Mouse (Mus musculus) brain, embryonic 18.5 days (tissue): ENCODE measurements at regions not wholly inside any gene's neighbourhood (a gene's known extent, or its start where the extent isn't known, plus 50 kb on each side); places are given as distances from the start of the nearest gene placed in this dataset.

Source experiments
- DNase-seq: peaks from one replicate; pipeline ENCODE4 v3.0.0-alpha.2; 2012; ENCODE audit warnings: low read depth, low spot score

DNA sequence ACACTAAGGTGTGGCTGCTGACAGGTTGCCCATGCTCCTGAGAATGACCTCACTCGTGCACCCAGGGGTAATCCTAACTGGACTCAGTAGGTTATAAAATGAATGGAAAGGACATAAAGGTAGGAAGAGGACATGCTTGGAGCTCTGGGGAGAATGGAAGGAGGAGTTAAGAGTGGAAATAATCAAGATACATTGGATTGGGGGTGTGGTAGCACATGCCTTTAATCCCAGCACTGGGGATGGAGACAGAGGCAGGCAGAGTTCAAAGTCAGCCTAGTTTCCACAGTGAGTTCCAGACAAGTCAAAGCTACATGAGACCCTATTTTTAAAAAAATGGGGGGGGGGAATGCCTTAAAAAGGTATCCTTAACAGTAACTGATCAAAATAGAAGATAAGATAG, 167.9 kb upstream of the Hnrnpa3 start:
- no peak for DNase-seq

DNA sequence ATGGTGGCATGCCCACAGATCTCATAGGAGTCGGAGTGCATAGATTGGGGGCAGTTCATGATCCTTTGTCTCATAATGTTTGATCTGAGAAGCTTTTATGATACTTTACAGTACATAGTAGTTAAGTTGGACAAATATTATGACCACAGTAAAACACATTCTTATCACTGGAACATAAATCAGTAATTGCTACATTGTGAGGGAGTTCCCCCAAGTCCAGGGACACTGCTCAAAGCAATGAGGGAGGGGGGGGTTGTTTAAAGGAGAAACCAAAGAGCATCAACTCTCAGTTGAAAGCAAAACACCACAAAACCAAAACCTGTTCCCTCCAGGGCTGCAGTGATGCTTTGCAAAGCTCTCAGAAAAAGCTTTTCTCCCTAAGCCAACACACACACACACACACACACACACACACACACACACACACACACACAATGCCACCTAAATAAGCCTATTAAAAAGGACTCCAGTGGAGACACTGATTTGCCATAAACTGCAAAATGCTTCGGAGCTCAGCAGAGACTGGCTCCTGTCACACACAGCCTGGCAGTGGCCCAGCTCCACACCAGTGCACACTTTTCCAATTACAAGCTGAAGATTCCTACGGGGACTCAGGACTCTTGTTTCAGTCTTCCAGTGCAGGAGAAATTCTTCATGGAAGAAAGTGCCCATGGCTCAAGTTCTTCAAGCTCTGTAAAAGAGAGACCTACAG, 167.1 kb upstream of the Hnrnpa3 start:
- no peak for DNase-seq

DNA sequence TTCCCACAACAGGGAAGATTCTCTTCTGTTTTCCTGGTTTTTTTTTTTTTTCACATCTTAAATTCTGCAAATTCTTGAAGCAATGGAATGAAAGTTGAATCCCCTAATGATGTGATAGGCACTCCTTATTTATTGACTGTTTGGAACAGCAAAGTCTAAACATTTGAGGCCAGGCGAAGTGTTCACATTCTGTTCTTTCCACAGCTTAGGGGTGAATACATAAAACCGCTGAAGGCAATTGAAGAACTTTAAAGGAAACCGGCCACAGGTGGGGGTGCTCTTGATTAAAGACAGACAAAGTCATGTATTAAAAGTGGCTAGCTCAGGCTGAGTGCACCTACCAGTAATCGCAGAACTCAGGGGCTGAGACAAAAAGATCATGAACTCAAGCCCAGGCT, 166.6 kb upstream of the Hnrnpa3 start:
- DNase-seq: no peak

DNA sequence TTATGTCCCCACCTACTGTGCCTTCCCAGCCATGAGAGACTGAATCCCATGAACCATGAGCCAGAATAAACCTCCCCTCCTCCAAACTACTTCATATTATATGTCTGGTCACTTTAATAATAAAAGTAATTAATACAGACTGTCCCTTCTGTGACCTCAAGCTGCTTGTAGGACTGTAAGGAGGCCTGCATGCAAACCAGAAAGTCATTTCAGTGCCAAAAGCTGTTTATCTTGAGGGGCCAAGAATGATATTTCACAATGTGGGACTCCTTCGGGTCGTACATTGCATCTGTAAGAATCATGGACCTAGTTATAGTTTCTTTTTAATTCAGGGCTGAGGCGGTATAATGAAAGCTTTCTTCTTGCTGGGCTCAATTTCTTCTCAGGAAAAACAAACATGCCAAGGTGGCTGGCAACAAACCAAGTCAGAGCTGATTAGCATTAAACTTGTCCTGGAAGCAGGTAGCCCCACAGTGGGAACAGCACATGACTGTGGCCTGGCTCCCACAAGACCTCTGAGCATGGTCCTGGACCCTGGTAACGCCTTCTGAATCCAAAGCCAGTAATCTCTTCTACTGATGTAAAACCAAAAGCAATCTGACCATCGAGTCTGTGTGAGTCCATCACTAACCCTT, 162.3 kb upstream of the Hnrnpa3 start:
- DNase-seq: no peak

DNA sequence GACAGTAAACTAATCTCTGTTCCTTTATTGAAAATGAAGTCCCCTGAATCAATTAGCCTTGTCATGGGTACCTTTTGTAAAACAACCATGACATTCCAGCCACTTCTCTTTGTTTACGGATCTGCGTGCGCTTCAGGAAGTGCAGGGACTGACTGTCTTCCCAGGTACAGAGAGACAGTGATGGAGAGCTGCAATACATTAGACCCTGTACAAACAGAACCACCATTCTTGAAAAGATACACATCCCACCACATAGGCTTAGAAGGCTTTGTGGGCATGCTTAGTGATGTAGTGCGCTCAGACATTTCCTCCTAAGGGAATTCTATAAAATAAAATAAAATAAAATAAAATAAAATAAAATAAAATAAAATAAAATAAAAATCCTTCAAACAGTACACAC, 148.8 kb upstream of the Hnrnpa3 start:
- no peak for DNase-seq

DNA sequence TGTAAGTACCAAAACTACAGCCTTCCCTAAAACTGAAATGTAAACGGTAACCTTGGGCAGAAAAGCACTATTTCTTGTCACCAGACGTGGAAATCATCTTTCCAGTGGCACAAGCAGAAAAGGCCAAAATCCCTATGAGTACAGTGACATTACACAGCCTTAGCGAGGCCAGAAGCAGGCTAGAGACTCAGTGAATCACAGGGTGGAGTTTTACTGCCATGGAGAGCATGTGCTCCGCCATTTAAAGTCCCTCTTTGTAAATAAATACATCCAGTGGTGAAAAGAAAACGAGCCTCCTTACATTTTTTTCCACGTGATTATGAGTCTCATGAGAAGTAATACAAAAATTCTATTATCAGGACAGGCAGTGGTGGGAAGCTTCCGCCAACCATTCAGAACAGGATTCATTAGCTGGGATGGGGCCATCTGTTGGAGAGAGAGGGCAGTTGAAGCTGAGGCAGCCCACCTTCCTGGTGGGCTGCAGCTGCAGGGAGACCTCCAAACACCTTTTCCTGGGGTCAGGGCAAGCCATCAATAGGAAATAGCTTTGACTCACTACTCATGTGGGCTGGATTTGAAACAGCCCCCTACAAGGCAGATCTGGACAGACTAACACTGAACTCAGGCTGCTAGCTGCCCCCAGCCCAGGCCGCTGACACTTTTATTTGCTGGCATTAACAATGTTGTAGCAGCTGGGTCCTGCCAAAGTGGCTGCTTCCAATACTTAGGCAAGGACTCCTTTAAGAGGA, 146.5 kb upstream of the Hnrnpa3 start:
- no peak for DNase-seq

DNA sequence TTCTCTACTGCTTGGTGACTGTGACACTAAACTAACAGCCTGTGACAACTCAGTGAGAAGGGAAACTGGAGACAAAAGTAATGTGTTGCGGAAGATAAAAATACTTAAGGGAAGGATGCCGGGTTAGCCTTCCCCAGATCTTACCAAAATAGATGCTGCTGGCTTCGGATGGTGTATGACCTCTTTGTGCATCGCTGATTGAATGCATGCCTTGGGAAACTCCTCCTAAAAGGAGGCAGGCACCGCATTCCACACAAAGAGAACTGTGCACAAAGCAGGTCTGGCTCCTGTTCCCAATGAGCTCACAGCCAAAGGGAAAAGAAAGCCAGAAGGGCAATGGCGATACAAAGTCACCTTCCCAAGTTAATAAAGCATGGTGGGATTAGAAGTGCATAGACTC, 144.9 kb upstream of the Hnrnpa3 start:
- DNase-seq: no peak

DNA sequence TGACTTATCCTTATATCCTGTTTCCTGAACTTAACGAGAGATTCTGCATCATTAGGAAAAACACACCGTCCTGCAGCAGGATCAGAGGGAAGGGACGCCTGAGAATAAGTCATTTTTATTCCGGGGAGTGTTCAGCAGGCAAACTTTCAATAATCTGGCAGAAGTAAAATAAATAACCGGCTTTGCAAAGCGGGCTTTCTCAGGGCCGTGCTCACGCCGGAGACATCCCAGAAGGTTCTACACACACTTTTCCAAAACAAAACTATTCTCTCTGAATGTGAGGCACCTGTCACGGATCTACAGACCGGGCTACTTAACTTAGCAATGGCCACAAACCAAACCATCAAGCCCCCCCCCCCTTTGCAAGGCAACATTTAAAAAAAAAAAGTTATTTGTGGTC, 142.8 kb upstream of the Hnrnpa3 start:
- DNase-seq: no peak

DNA sequence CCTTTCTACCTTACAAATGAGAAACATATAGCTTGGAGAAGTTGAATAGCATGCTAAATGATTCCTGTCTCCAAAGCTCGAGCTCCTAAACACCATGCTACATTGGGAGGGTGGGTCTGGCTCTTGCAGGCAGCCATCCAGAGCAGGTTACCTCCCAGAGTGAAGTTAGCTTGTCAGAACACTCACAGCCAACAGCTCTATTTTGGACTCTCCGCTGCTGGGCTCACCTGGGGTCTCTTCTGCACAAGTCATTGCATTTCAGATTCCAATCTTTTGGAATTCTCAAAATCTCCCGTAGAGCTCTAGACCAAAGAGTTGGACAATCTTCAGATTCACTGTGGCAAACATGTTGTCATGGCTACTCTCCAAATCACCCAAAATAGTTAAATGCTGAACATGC, 142.0 kb upstream of the Hnrnpa3 start:
- no peak for DNase-seq

DNA sequence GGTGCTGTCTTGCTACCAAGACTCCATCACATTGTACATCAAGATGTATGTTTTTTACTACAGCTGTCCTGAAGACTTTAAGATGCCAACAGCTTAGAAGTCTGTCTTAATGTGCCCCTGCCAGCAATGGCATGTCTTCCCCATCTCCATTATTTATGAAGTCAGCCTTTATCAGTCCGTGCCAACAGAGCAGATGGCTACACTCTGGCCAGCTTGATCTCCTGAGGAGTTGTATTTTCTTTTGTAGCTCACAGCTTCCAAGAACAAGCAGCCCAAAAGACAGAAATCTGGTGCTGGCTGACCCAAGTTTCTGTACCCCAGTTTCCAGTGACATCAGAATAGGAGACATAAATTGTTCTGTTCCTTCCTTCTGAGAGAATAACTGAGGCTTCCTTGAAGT, 140.5 kb upstream of the Hnrnpa3 start:
- DNase-seq: peak; percentile 45

DNA sequence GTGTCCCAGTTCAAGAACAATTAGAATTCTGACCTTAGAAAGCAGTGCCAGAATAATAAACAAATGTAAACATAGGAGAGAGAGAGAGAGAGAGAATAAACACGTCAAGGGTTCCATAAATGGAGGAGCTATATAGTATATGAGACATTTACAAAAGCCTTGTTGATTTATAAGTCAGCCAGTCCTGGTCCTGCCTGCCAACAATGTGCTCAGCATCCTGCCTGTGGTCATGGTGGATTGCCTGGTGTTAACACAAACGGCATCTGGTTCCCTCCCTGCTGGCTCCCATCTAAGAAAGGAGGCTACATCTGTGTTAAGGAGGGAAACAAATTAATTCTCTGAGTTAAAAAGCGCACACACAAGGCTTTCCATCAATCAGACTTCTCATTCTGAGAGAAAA, 133.5 kb upstream of the Hnrnpa3 start:
- no peak for DNase-seq

DNA sequence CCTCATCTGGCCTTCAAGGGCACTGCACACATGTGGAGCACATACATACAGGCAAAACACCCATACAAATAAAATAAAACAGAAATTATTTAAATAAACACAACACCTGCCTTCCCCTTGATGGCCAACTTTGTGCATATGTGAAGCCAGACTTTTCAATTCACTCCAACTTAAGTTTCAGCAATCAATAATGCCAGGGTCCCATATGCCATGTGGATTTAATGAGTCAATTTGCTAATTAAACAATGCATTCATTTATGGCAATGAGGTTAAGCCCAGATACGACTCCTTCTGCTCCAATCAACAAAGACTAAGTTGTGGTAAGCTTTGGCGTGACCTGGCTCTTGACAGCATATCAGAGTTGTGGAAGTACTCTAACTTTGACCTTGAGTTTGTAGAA, 130.4 kb upstream of the Hnrnpa3 start:
- DNase-seq: no peak

DNA sequence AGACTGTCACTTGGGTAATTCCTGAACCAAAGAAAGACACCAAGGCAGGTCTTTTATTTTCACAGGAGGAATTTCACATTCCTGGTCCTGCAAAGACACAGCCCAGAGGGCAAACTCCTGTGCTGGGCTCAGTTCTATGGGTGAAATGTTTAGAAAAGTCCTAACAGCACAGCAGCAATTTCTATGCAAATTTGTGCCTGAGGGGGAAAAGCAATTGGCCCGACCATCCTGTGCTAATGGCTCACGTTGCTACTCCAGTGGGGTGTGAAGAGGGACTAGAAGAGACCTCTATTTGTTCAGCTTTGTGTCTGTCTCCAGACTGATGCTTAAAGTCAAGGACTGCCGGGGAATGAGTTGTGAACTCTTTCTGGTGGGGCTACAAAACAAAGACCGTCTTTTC, 120.9 kb upstream of the Hnrnpa3 start:
- no peak for DNase-seq

DNA sequence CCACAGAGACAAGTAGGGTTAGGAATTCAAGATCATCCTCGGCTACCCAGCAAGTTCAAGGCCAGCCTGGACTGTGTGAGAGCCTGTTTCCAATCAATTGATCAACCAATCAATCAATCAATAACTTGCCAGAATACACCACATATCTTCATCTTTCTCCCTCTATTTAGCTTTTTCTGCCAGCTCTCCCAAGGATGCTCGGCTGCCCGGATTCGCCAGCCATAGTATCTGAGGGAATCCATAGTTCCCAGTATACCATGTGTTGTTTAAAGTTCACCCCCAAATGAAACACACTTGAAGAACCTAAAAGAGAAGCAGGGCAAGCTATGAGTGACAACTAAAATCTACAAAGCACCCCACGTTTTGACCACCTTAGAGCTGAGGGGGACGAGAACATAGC, 119.3 kb upstream of the Hnrnpa3 start:
- no peak for DNase-seq

DNA sequence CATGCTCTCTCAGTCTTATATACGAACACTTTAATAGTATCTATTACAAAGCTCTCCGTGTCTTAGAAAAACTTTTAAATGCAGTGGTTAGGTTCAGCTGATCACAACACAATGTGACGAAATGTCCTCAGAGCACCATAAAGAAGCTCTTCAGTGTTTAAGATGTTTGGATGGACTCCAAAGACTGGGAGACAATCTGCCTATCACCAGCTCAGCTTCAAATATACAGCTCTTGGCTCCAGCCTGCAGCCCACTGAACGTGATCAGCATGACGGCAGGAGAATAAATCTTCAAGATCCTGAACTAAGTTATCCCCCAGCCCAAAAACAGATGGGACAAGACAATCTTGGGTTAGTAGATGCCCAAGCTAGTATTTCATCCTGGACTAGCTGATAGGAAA, 116.7 kb upstream of the Hnrnpa3 start:
- DNase-seq: no peak

DNA sequence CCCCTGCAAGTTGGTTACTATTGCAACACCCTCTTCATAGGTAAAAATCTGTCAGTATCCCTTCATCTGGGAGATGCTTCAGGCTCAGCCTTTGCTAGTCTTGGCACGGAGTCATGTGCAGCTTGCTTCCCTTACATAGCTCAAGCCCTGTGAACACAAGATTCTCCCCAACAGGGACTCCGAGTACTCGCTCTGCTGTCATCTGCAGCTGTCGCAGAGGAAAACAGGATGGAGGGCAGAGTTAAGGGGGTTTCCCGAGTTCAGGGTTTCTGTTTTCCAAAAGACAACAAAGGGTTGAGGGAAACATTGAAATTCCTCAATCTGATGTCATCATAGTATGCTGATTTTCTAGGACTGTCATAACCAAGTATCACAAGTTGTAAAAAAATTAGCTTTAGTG, 116.3 kb upstream of the Hnrnpa3 start:
- no peak for DNase-seq

DNA sequence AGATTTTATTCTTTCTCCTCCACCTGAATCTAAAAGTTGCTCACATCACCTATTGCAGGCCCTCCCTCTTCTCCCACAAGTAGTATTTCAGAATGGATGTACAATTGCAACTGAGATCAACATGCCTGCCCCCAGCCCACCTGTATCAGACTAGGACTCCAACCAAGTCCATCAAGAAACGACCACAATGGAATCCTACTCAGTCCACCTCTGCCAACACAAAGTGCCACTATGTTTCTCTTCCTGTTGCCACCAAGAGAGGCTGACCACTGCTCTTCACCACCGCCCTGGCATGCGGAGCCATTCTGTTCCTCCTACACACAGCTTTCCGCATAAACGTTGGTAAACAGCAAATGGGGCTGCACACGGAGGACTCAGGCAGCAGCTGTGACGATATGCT, 113.1 kb upstream of the Hnrnpa3 start:
- no peak for DNase-seq

DNA sequence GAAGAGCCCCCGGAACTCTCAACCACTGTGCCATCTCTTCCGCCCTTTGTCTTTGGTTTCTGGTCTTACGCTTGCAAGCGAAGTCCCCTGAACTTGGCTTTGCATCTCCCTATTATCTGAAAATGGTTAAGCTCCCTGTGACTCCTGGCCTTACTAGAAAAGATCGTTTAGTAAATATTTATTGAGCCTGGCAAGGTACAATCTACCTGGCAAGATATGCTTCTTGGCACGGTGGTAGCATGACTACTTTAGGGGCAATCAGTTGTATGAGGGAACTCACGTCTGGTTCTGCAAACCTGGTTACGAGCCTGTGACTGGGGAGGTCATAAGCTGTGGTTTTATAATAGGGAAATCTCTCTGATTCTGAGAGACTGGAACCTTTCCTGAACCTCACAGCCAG, 103.4 kb upstream of the Hnrnpa3 start:
- no peak for DNase-seq

DNA sequence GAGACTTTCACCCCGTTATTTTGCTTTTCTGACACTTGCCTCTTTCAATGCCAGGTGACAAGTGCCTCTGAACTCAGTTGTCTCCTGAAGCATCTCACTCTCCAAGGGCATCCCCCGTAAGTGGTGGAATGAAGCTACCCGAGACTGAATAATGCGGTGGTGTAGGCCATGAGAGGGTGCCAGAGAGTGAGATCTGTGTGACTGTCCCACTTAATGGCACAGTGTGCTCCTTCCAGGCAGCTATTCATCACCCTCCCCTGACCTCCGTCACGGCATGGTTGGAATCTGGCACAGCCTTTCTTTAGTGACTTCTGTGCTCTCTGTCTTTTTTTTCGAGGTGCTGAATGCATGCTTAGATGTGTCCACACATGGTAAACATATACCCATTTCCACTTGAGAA, 102.3 kb upstream of the Hnrnpa3 start:
- DNase-seq: no peak

DNA sequence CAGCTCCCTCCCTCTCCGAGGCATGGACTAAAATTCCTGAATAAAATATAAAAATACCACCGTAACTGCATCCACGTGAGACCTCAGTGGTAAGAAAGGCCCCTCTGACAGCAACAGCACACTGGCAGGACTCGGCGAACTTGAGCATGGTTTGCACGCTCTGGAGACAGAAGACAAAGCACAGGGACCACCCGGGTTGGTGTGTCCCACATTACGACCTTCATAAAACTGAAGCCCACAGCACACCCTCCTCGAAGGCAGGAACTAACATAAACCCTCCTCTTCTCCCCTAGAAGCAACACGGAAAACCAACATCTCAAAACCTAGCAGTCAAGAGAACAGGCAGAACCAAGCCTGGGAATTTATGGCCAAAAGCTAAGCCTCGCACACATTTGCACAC, 101.7 kb upstream of the Hnrnpa3 start:
- no peak for DNase-seq

DNA sequence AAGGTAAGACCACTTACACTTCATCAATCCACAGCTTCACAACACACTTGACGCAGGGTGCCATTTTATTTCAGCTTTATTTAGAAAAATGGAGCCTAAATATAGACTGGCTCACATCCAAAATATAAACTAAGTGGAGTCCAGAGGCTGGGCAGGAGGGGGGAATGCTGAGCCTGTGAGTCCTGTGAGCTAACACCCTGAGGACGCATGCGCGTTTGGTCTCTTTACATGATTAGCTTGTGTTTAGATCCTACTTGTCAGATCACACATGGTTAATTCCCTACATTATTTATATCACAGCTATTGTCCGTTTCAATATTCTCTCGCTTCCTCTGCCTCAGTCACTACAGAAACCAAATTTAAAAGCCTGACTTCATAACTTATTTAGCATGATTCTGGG, 99.1 kb upstream of the Hnrnpa3 start:
- no peak for DNase-seq

DNA sequence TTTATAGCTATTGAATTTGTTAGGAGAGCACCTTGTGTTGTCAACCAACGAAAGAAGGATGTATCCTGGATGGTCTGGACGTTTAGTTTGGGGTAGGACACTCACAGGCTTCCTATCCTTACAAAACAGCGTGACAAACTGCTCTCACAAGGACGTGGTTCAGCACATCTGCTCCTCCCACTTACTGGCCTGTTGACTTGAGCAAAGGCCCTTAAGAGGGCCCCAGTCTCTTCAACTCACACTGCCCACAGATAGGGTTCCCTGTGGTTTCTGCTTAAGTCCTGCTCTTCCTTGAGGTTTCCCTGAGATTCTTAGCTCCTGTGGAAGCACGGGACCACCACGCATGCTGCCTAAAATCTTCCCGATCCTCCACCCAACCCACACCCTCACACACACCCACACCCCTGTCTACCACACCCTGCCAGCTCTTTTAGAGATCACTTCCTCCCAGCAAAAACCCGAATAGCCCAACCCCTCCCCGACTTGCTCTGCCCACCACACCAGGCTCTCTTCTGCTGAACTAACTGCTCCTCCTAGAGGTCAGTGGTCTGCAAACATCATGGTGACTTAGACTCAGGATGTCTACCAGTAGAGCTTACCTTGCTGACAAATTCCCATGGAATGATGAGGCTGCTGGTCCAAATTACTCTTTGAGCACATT, 95.7 kb upstream of the Hnrnpa3 start:
- no peak for DNase-seq

DNA sequence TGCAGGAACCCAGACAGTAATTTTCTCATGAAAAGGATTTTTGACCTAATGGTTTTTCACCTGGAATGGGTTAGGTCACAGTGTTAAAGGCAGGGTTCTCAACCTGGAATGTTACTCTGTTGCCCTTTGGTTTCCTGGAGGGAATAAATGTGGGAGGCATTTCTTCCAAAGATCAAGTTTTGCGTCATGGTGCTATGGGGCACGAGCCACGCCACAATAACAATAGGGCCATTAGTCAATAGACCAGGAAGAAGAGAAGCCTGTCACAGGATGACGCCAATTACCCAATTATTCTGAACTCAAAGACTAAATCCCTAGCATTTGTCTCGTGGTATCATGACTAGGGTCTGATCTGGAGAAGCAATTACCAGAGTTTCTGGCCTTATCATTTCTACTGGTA, 94.3 kb upstream of the Hnrnpa3 start:
- DNase-seq: no peak
